In genomic region chr15:101192651-101193050, GRCm38 (mm10) we compare ENCODE assay signal across 22 mouse cellular contexts. TPM values are rescaled to one million over a fixed set of nuclear protein-coding genes. Genes with fewer than 3 reads are reported as not detected.
DNase-seq lines count a peak whose midpoint lies in the region; ATAC-seq and TF ChIP-seq lines count a peak whose summit lies in the region.
"Had no signal": no experiment of that assay in that cellular context is flagged by ENCODE, and none has a peak within 500 bp of the region (broad histone marks: within the 10 kb centered on the region; RNA-seq: fewer than 3 reads in every experiment).

No protein-coding gene starts in this region.

- H3K9me3 ChIP-seq in forebrain, embryonic 12.5 days = no peaks in the 10 kb centered on the region
- no peaks in the 10 kb centered on the region; the same call in 1 of the 2 replicates for H3K9me3 ChIP-seq in forebrain, embryonic 11.5 days (ENCODE audit: control insufficient read depth, low read length)
- no peaks in the 10 kb centered on the region for H3K9me3 ChIP-seq in heart, embryonic 13.5 days
- no peaks in the 10 kb centered on the region for H3K9me3 ChIP-seq in kidney, embryonic 14.5 days (ENCODE audit: control insufficient read depth, low read length)
- H3K9me3 ChIP-seq in midbrain, embryonic 11.5 days (ENCODE audit: control insufficient read depth, low read length) = no peaks in the 10 kb centered on the region
- no peaks in the 10 kb centered on the region for H3K9me3 ChIP-seq in midbrain, embryonic 14.5 days (ENCODE audit: control insufficient read depth, low read length)
- H3K9me3 ChIP-seq: forebrain, embryonic 15.5 days; limb, embryonic 12.5 days; liver, embryonic 13.5 days; midbrain, embryonic 12.5 days had no signal

- no peak overlapping the region for H3K4me3 ChIP-seq in forebrain, embryonic 12.5 days (replicated peaks)
- no peak overlapping the region for H3K4me3 ChIP-seq in forebrain, embryonic 11.5 days (ENCODE audit: low read depth, low read length)
- no peak overlapping the region for H3K4me3 ChIP-seq in heart, embryonic 13.5 days
- no peak overlapping the region for H3K4me3 ChIP-seq in kidney, embryonic 14.5 days (ENCODE audit: low read length)
- H3K4me3 ChIP-seq in kidney, adult 2 months (ENCODE audit: insufficient read depth, low read depth, low read length) = no peak overlapping the region
- H3K4me3 ChIP-seq in midbrain, embryonic 11.5 days (ENCODE audit: low read depth, low read length) = no peak overlapping the region
- H3K4me3 ChIP-seq in midbrain, embryonic 14.5 days (replicated peaks; ENCODE audit: low read depth, low read length) = no peak overlapping the region
- H3K4me3 ChIP-seq: forebrain, embryonic 15.5 days; limb, embryonic 12.5 days; liver, embryonic 13.5 days; midbrain, embryonic 12.5 days had no signal

- no peak overlapping the region for H3K27ac ChIP-seq in forebrain, embryonic 12.5 days
- H3K27ac ChIP-seq in forebrain, embryonic 11.5 days (ENCODE audit: low read depth, low read length) = no peak overlapping the region
- H3K27ac ChIP-seq in heart, embryonic 13.5 days (replicated peaks) = peak overlapping the region; percentile 89
- H3K27ac ChIP-seq in kidney, embryonic 14.5 days (ENCODE audit: low read depth, low read length) = no peak overlapping the region
- no peak overlapping the region; the same call in 1 of the 2 replicates for H3K27ac ChIP-seq in kidney, adult 2 months (ENCODE audit: insufficient read depth, low read depth, low read length)
- no peak overlapping the region for H3K27ac ChIP-seq in midbrain, embryonic 11.5 days (ENCODE audit: low read depth, low read length)
- H3K27ac ChIP-seq in midbrain, embryonic 14.5 days (replicated peaks; ENCODE audit: low read depth, low read length) = no peak overlapping the region
- H3K27ac ChIP-seq: limb, embryonic 12.5 days; liver, embryonic 13.5 days had no signal

- H3K4me2 ChIP-seq in forebrain, embryonic 12.5 days = no peak overlapping the region
- no peak overlapping the region for H3K4me2 ChIP-seq in forebrain, embryonic 11.5 days (ENCODE audit: low read depth, low read length, severe bottlenecking)
- H3K4me2 ChIP-seq in heart, embryonic 13.5 days = peak overlapping the region; percentile 24; the same call in 1 of the 2 replicates
- no peak overlapping the region for H3K4me2 ChIP-seq in kidney, embryonic 14.5 days (replicated peaks; ENCODE audit: low read depth, low read length)
- no peak overlapping the region for H3K4me2 ChIP-seq in midbrain, embryonic 11.5 days
- H3K4me2 ChIP-seq in midbrain, embryonic 14.5 days (ENCODE audit: low read length) = no peak overlapping the region
- H3K4me2 ChIP-seq: forebrain, embryonic 15.5 days; limb, embryonic 12.5 days; liver, embryonic 13.5 days; lung, embryonic 14.5 days; midbrain, embryonic 12.5 days had no signal

- H3K9ac ChIP-seq in forebrain, embryonic 12.5 days = no peak overlapping the region
- H3K9ac ChIP-seq in forebrain, embryonic 11.5 days (ENCODE audit: low read length) = no peak overlapping the region
- H3K9ac ChIP-seq in heart, embryonic 13.5 days = peak overlapping the region; percentile 28
- H3K9ac ChIP-seq in kidney, embryonic 14.5 days (ENCODE audit: low read depth, low read length) = 0 out of 2 replicates have a peak overlapping the region, but pooled peaks have one; percentile 28
- H3K9ac ChIP-seq in midbrain, embryonic 11.5 days (ENCODE audit: low read length) = no peak overlapping the region
- H3K9ac ChIP-seq in midbrain, embryonic 14.5 days (replicated peaks; ENCODE audit: low read length) = no peak overlapping the region
- H3K9ac ChIP-seq: forebrain, embryonic 15.5 days; limb, embryonic 12.5 days; liver, embryonic 13.5 days; lung, embryonic 14.5 days; midbrain, embryonic 12.5 days had no signal

- H3K27me3 ChIP-seq in forebrain, embryonic 12.5 days = peaks cover 14% of the 10 kb centered on the region; the same call in 1 of the 2 replicates
- no peaks in the 10 kb centered on the region for H3K27me3 ChIP-seq in forebrain, embryonic 11.5 days (ENCODE audit: control insufficient read depth, insufficient read depth, low read length)
- H3K27me3 ChIP-seq in heart, embryonic 13.5 days (replicated peaks) = no peaks in the 10 kb centered on the region
- H3K27me3 ChIP-seq in kidney, embryonic 14.5 days (ENCODE audit: control insufficient read depth, insufficient read depth, low read length) = no peaks in the 10 kb centered on the region
- H3K27me3 ChIP-seq in kidney, adult 2 months (replicated peaks; ENCODE audit: control insufficient read depth, insufficient read depth, low read length) = no peaks in the 10 kb centered on the region
- no peaks in the 10 kb centered on the region for H3K27me3 ChIP-seq in midbrain, embryonic 11.5 days (ENCODE audit: control insufficient read depth, insufficient read depth, low read length)
- no peaks in the 10 kb centered on the region for H3K27me3 ChIP-seq in midbrain, embryonic 14.5 days (ENCODE audit: control insufficient read depth, insufficient read depth, low read length)
- H3K27me3 ChIP-seq: forebrain, embryonic 15.5 days; limb, embryonic 12.5 days; liver, embryonic 13.5 days; midbrain, embryonic 12.5 days; Patski had no signal

- WGBS in forebrain, embryonic 12.5 days = 84% methylated on average over 7 of the region's 7 CpGs
- 87% methylated on average over 7 of the region's 7 CpGs for WGBS in forebrain, embryonic 11.5 days
- WGBS in heart, embryonic 13.5 days = 58% methylated on average over 7 of the region's 7 CpGs
- 85% methylated on average over 7 of the region's 7 CpGs for WGBS in kidney, embryonic 14.5 days
- 66% methylated on average over 7 of the region's 7 CpGs for WGBS in kidney, adult 2 months
- WGBS in midbrain, embryonic 11.5 days = 94% methylated on average over 7 of the region's 7 CpGs
- 85% methylated on average over 7 of the region's 7 CpGs for WGBS in midbrain, embryonic 14.5 days

- 0 out of 2 replicates have a peak, but pooled peaks have one; percentile 8 for ATAC-seq in forebrain, embryonic 12.5 days (ENCODE audit: low FRiP score)
- ATAC-seq in forebrain, embryonic 11.5 days (replicated peaks; ENCODE audit: low FRiP score) = no peak
- ATAC-seq in heart, embryonic 13.5 days (ENCODE audit: extremely low read depth, insufficient number of reproducible peaks, low FRiP score, low TSS enrichment) = no peak
- ATAC-seq in kidney, embryonic 14.5 days (ENCODE audit: low FRiP score, low TSS enrichment) = no peak
- no peak for ATAC-seq in midbrain, embryonic 11.5 days (ENCODE audit: low FRiP score)
- ATAC-seq in midbrain, embryonic 14.5 days (ENCODE audit: low FRiP score, low TSS enrichment) = no peak
- ATAC-seq: CD4-positive, CD25-positive, alpha-beta regulatory T cell, adult 4 months; hindbrain, postnatal 0 days; intestine, postnatal 0 days; Patski had no signal

- DNase-seq in forebrain, embryonic 11.5 days (ENCODE audit: low spot score) = no peak
- DNase-seq in heart, postnatal 14 days = no peak
- no peak for DNase-seq in kidney, adult 2 months
- peak; percentile 81 for DNase-seq in midbrain, embryonic 11.5 days (ENCODE audit: low spot score, missing footprints)
- no peak for DNase-seq in midbrain, embryonic 14.5 days
- DNase-seq: adrenal gland, adult 8-10 months; cerebellum, adult 8-10 months; kidney, postnatal 14 days; liver, embryonic 13.5 days; lung, embryonic 14.5 days; retina, postnatal 1 day; thymus, adult 2 months had no signal

- H3K4me1 ChIP-seq in forebrain, embryonic 12.5 days = peaks cover 43% of the 10 kb centered on the region
- peaks cover 18% of the 10 kb centered on the region; the same call in 1 of the 2 replicates for H3K4me1 ChIP-seq in forebrain, embryonic 11.5 days (replicated peaks; ENCODE audit: control insufficient read depth, insufficient read depth, low read length)
- peaks cover 71% of the 10 kb centered on the region for H3K4me1 ChIP-seq in heart, embryonic 13.5 days
- H3K4me1 ChIP-seq in kidney, embryonic 14.5 days (ENCODE audit: control insufficient read depth, insufficient read depth, low read length) = peaks cover 35% of the 10 kb centered on the region
- peaks cover 76% of the 10 kb centered on the region for H3K4me1 ChIP-seq in kidney, adult 2 months (ENCODE audit: control insufficient read depth, insufficient read depth, low read length)
- peaks cover 17% of the 10 kb centered on the region for H3K4me1 ChIP-seq in midbrain, embryonic 11.5 days (ENCODE audit: control insufficient read depth, insufficient read depth, low read length)
- H3K4me1 ChIP-seq in midbrain, embryonic 14.5 days (ENCODE audit: control insufficient read depth, insufficient read depth, low read length) = peaks cover 15% of the 10 kb centered on the region; the same call in 1 of the 2 replicates

- intact Hi-C loops in heart, postnatal 14 days (cut with DNase I) = no loop called here

- no peak for TF ChIP-seq CTCF in kidney, adult 2 months (conservative IDR thresholded peaks at IDR 0.05; ENCODE audit: insufficient read depth, insufficient read length, low read depth, low read length)

- TF ChIP-seq POLR2A in kidney, adult 2 months (IDR thresholded peaks at IDR 0.05; ENCODE audit: low read depth, low read length) = no peak

- peaks cover 34% of the 10 kb centered on the region for H3K36me3 ChIP-seq in forebrain, embryonic 12.5 days (replicated peaks)
- H3K36me3 ChIP-seq in forebrain, embryonic 11.5 days (ENCODE audit: control insufficient read depth, insufficient read depth, low read length) = peaks cover 14% of the 10 kb centered on the region; the same call in 1 of the 2 replicates
- peaks cover 40% of the 10 kb centered on the region for H3K36me3 ChIP-seq in heart, embryonic 13.5 days
- peaks cover 26% of the 10 kb centered on the region for H3K36me3 ChIP-seq in kidney, embryonic 14.5 days (ENCODE audit: control insufficient read depth, insufficient read depth, low read length)
- no peaks in the 10 kb centered on the region for H3K36me3 ChIP-seq in kidney, adult 2 months (ENCODE audit: control insufficient read depth, insufficient read depth, low read length)
- peaks cover 24% of the 10 kb centered on the region for H3K36me3 ChIP-seq in midbrain, embryonic 11.5 days (ENCODE audit: control insufficient read depth, insufficient read depth, low read length)
- H3K36me3 ChIP-seq in midbrain, embryonic 14.5 days (ENCODE audit: control insufficient read depth, insufficient read depth, low read length) = peaks cover 38% of the 10 kb centered on the region

RNA-seq across cellular contexts. Expression of gene Acvr1b, which starts 18.8 kb away (rescaled TPM):
- 14.5 and 18.4 TPM in 2 replicates for polyA plus RNA-seq in forebrain, embryonic 12.5 days (2016; fragmentation: Nextera tagmentation; extraction: Ambion mirVana)
- polyA plus RNA-seq in forebrain, embryonic 11.5 days (2014; fragmentation: Nextera tagmentation; extraction: Ambion mirVana) = 15.0 and 16.0 TPM in 2 replicates
- polyA plus RNA-seq in heart, embryonic 13.5 days (2015; fragmentation: Nextera tagmentation; extraction: Ambion mirVana) = 5.4 and 6.0 TPM in 2 replicates
- 10 to 100 TPM; 14.5 to 14.7 TPM for total RNA-seq in heart, postnatal 14 days (2021)
- 6.0 and 7.2 TPM in 2 replicates for polyA plus RNA-seq in kidney, embryonic 14.5 days (2014; fragmentation: Nextera tagmentation; extraction: Ambion mirVana)
- polyA plus RNA-seq in kidney, adult 2 months (2012; rRNA removed) = 37.0 and 37.2 TPM in 2 replicates
- 14.7 and 15.2 TPM in 2 replicates for polyA plus RNA-seq in midbrain, embryonic 11.5 days (2014; fragmentation: Nextera tagmentation; extraction: Ambion mirVana)
- polyA plus RNA-seq in midbrain, embryonic 14.5 days (2014; fragmentation: Nextera tagmentation; extraction: Ambion mirVana) = 30.4 and 39.0 TPM in 2 replicates

RNA-seq across cellular contexts. Expression of gene Grasp, which starts 31.3 kb away (rescaled TPM):
- polyA plus RNA-seq in forebrain, embryonic 12.5 days (2016; fragmentation: Nextera tagmentation; extraction: Ambion mirVana) = 4.1 and 4.7 TPM in 2 replicates
- polyA plus RNA-seq in forebrain, embryonic 11.5 days (2014; fragmentation: Nextera tagmentation; extraction: Ambion mirVana) = 4.6 and 5.6 TPM in 2 replicates
- 3.8 and 4.4 TPM in 2 replicates for polyA plus RNA-seq in heart, embryonic 13.5 days (2015; fragmentation: Nextera tagmentation; extraction: Ambion mirVana)
- total RNA-seq in heart, postnatal 14 days (2021) = 10 to 100 TPM; 12.9 to 14.0 TPM
- 5.0 and 5.7 TPM in 2 replicates for polyA plus RNA-seq in kidney, embryonic 14.5 days (2014; fragmentation: Nextera tagmentation; extraction: Ambion mirVana)
- 6.2 and 7.0 TPM in 2 replicates for polyA plus RNA-seq in kidney, adult 2 months (2012; rRNA removed)
- polyA plus RNA-seq in midbrain, embryonic 11.5 days (2014; fragmentation: Nextera tagmentation; extraction: Ambion mirVana) = 3.6 and 4.5 TPM in 2 replicates
- 0.93 and 0.97 TPM in 2 replicates for polyA plus RNA-seq in midbrain, embryonic 14.5 days (2014; fragmentation: Nextera tagmentation; extraction: Ambion mirVana)

Comparison
In these comparisons a context has a peak if more than half of its experiments do, and no peak if none do; other contexts are left out.
1. H3K9ac ChIP-seq: peak in heart, embryonic 13.5 days (single experiment) and kidney, embryonic 14.5 days (single experiment); none in forebrain, embryonic 12.5 days (single experiment), forebrain, embryonic 11.5 days (single experiment), midbrain, embryonic 11.5 days (single experiment) and midbrain, embryonic 14.5 days (single experiment).